Mouse (Mus musculus): Measurements from ENCODE around the gene Spem2. TPM values are rescaled to one million over a fixed set of nuclear protein-coding genes. Genes with fewer than 3 reads are reported as not detected.

Spem2 gene
- polyA plus RNA-seq, 1 experiment from 2014 or later: not detected

GRCm38 (mm10) chr11:69850754-69851153 is 32.5 kb upstream of the Spem2 start:
- no peak overlapping the region for H3K9ac ChIP-seq (ENCODE audit: low read length)
- H3K27me3 ChIP-seq (ENCODE audit: control insufficient read depth, insufficient read depth, low read length): no peaks in the 10 kb centered on the region
- H3K4me3 ChIP-seq (ENCODE audit: low read length): no peak overlapping the region
- no peak overlapping the region for H3K4me2 ChIP-seq (ENCODE audit: low read depth, low read length)
- no peak for ATAC-seq (replicated peaks; ENCODE audit: extremely low read depth, insufficient read depth, low FRiP score)
- no peaks in the 10 kb centered on the region for H3K9me3 ChIP-seq (replicated peaks; ENCODE audit: control insufficient read depth, low read length)
- 72% methylated on average over 8 of the region's 8 CpGs for WGBS
- H3K4me1 ChIP-seq (ENCODE audit: control insufficient read depth, insufficient read depth, low read length): peaks cover 16% of the 10 kb centered on the region
- peaks cover 30% of the 10 kb centered on the region for H3K36me3 ChIP-seq (ENCODE audit: control insufficient read depth, insufficient read depth)
- no peak overlapping the region for H3K27ac ChIP-seq (ENCODE audit: low read length)

- Histone ChIP-seq H3K27ac (ENCODE audit: low read length) (no peak overlapping the region), H3K9me3 (replicated peaks; ENCODE audit: control insufficient read depth, low read length) (no peaks in the 10 kb centered on the region), H3K4me2 (ENCODE audit: low read depth, low read length) (no peak overlapping the region), H3K4me3 (ENCODE audit: low read length) (no peak overlapping the region), H3K9ac (ENCODE audit: low read length) (no peak overlapping the region), H3K36me3 (ENCODE audit: control insufficient read depth, insufficient read depth) (peaks cover 30% of the 10 kb centered on the region), H3K27me3 (ENCODE audit: control insufficient read depth, insufficient read depth, low read length) (no peaks in the 10 kb centered on the region), H3K4me1 (ENCODE audit: control insufficient read depth, insufficient read depth, low read length) (peaks cover 22% of the 10 kb centered on the region)
- WGBS: 92% methylated on average over 15 of the region's 15 CpGs
- no peak for ATAC-seq (replicated peaks; ENCODE audit: extremely low read depth, insufficient read depth, low FRiP score)
Observed at GRCm38 (mm10) chr11:69849884-69850283, 31.6 kb upstream of the Spem2 start.

GRCm38 (mm10) chr11:69849128-69849527 is 30.9 kb upstream of the Spem2 start:
- peaks cover 30% of the 10 kb centered on the region for H3K36me3 ChIP-seq (ENCODE audit: control insufficient read depth, insufficient read depth)
- 75% methylated on average over 9 of the region's 9 CpGs for WGBS
- no peak overlapping the region for H3K9ac ChIP-seq (ENCODE audit: low read length)
- H3K4me1 ChIP-seq (ENCODE audit: control insufficient read depth, insufficient read depth, low read length): peaks cover 22% of the 10 kb centered on the region
- H3K9me3 ChIP-seq (replicated peaks; ENCODE audit: control insufficient read depth, low read length): no peaks in the 10 kb centered on the region
- ATAC-seq (replicated peaks; ENCODE audit: extremely low read depth, insufficient read depth, low FRiP score): no peak
- no peak overlapping the region for H3K4me3 ChIP-seq (ENCODE audit: low read length)
- peak overlapping the region; percentile 55 for H3K27ac ChIP-seq (ENCODE audit: low read length)
- H3K4me2 ChIP-seq (ENCODE audit: low read depth, low read length): 0 out of 2 replicates have a peak overlapping the region, but pooled peaks have one; percentile 0
- H3K27me3 ChIP-seq (ENCODE audit: control insufficient read depth, insufficient read depth, low read length): no peaks in the 10 kb centered on the region

GRCm38 (mm10) chr11:69848021-69848420 is 29.8 kb upstream of the Spem2 start:
- Histone ChIP-seq H3K36me3 (ENCODE audit: control insufficient read depth, insufficient read depth) (peaks cover 30% of the 10 kb centered on the region), H3K27ac (ENCODE audit: low read length) (no peak overlapping the region), H3K4me1 (ENCODE audit: control insufficient read depth, insufficient read depth, low read length) (peaks cover 19% of the 10 kb centered on the region), H3K4me3 (ENCODE audit: low read length) (no peak overlapping the region), H3K4me2 (ENCODE audit: low read depth, low read length) (peak overlapping the region; percentile 78), H3K9me3 (replicated peaks; ENCODE audit: control insufficient read depth, low read length) (no peaks in the 10 kb centered on the region), H3K27me3 (ENCODE audit: control insufficient read depth, insufficient read depth, low read length) (no peaks in the 10 kb centered on the region), H3K9ac (ENCODE audit: low read length) (no peak overlapping the region)
- ATAC-seq (replicated peaks; ENCODE audit: extremely low read depth, insufficient read depth, low FRiP score): no peak
- WGBS: 98% methylated on average over 6 of the region's 6 CpGs

- peak overlapping the region; percentile 78 for H3K4me2 ChIP-seq (ENCODE audit: low read depth, low read length)
- H3K4me3 ChIP-seq (ENCODE audit: low read length): peak overlapping the region; percentile 78
- H3K27ac ChIP-seq (ENCODE audit: low read length): peak overlapping the region; percentile 93
- H3K9ac ChIP-seq (ENCODE audit: low read length): peak overlapping the region; percentile 85
- ATAC-seq (replicated peaks; ENCODE audit: extremely low read depth, insufficient read depth, low FRiP score): peak; percentile 17
- no peaks in the 10 kb centered on the region for H3K9me3 ChIP-seq (replicated peaks; ENCODE audit: control insufficient read depth, low read length)
- H3K36me3 ChIP-seq (ENCODE audit: control insufficient read depth, insufficient read depth): peaks cover 30% of the 10 kb centered on the region
- 11% methylated on average over 37 of the region's 37 CpGs for WGBS
- H3K4me1 ChIP-seq (ENCODE audit: control insufficient read depth, insufficient read depth, low read length): peaks cover 19% of the 10 kb centered on the region
- H3K27me3 ChIP-seq (ENCODE audit: control insufficient read depth, insufficient read depth, low read length): no peaks in the 10 kb centered on the region
Observed at GRCm38 (mm10) chr11:69846738-69847688, 28.7 kb upstream of the Spem2 start.

- ATAC-seq (replicated peaks; ENCODE audit: extremely low read depth, insufficient read depth, low FRiP score): peak; percentile 93
- peak within 1 kb of the TSS; percentile 85 for H3K9ac ChIP-seq (ENCODE audit: low read length)
- peak within 1 kb of the TSS; percentile 78 for H3K4me3 ChIP-seq (ENCODE audit: low read length)
- peak within 1 kb of the TSS; percentile 93 for H3K27ac ChIP-seq (ENCODE audit: low read length)
- peaks cover 19% of the 10 kb centered on the region for H3K4me1 ChIP-seq (ENCODE audit: control insufficient read depth, insufficient read depth, low read length)
- peaks cover 24% of the 10 kb centered on the region for H3K36me3 ChIP-seq (ENCODE audit: control insufficient read depth, insufficient read depth)
- peak within 1 kb of the TSS; percentile 78 for H3K4me2 ChIP-seq (ENCODE audit: low read depth, low read length)
- no peaks in the 10 kb centered on the region for H3K27me3 ChIP-seq (ENCODE audit: control insufficient read depth, insufficient read depth, low read length)
- H3K9me3 ChIP-seq (replicated peaks; ENCODE audit: control insufficient read depth, low read length): no peaks in the 10 kb centered on the region
- under 1% methylated on average over 38 of the region's 38 CpGs for WGBS
Observed at GRCm38 (mm10) chr11:69846198-69846680, 28.0 kb upstream of the Spem2 start, which contains the start of gene Plscr3. TSS of gene Plscr3 (plus strand) at chr11:69846376.

- ATAC-seq (replicated peaks; ENCODE audit: extremely low read depth, insufficient read depth, low FRiP score): no peak
- peaks cover 22% of the 10 kb centered on the region for H3K4me1 ChIP-seq (ENCODE audit: control insufficient read depth, insufficient read depth, low read length)
- H3K9ac ChIP-seq (ENCODE audit: low read length): peak overlapping the region; percentile 85
- H3K9me3 ChIP-seq (replicated peaks; ENCODE audit: control insufficient read depth, low read length): no peaks in the 10 kb centered on the region
- H3K36me3 ChIP-seq (ENCODE audit: control insufficient read depth, insufficient read depth): no peaks in the 10 kb centered on the region
- WGBS: 1% methylated on average over 7 of the region's 7 CpGs
- peak overlapping the region; percentile 73 for H3K4me2 ChIP-seq (ENCODE audit: low read depth, low read length)
- H3K27me3 ChIP-seq (ENCODE audit: control insufficient read depth, insufficient read depth, low read length): peaks cover 24% of the 10 kb centered on the region
- H3K4me3 ChIP-seq (ENCODE audit: low read length): peak overlapping the region; percentile 74
- H3K27ac ChIP-seq (ENCODE audit: low read length): peak overlapping the region; percentile 87
Observed at GRCm38 (mm10) chr11:69838714-69839104, 20.4 kb upstream of the Spem2 start.

- Histone ChIP-seq H3K36me3 (ENCODE audit: control insufficient read depth, insufficient read depth) (no peaks in the 10 kb centered on the region), H3K4me2 (ENCODE audit: low read depth, low read length) (peak within 1 kb of the TSS; percentile 73), H3K4me1 (ENCODE audit: control insufficient read depth, insufficient read depth, low read length) (peaks cover 24% of the 10 kb centered on the region), H3K9me3 (replicated peaks; ENCODE audit: control insufficient read depth, low read length) (no peaks in the 10 kb centered on the region), H3K27ac (ENCODE audit: low read length) (peak within 1 kb of the TSS; percentile 87), H3K27me3 (ENCODE audit: control insufficient read depth, insufficient read depth, low read length) (peaks cover 27% of the 10 kb centered on the region), H3K4me3 (ENCODE audit: low read length) (peak within 1 kb of the TSS; percentile 74), H3K9ac (ENCODE audit: low read length) (peak within 1 kb of the TSS; percentile 85)
- ATAC-seq (replicated peaks; ENCODE audit: extremely low read depth, insufficient read depth, low FRiP score): peak; percentile 92
- 1% methylated on average over 34 of the region's 34 CpGs for WGBS
Observed at GRCm38 (mm10) chr11:69837952-69838713, 19.9 kb upstream of the Spem2 start, which contains the start of gene Tmem256. TSS of gene Tmem256 (plus strand) at chr11:69838514.

Data from heart, embryonic 16.5 days (tissue).